Mouse (Mus musculus): ENCODE data around the gene Npm3.

The Npm3 gene

DNA sequence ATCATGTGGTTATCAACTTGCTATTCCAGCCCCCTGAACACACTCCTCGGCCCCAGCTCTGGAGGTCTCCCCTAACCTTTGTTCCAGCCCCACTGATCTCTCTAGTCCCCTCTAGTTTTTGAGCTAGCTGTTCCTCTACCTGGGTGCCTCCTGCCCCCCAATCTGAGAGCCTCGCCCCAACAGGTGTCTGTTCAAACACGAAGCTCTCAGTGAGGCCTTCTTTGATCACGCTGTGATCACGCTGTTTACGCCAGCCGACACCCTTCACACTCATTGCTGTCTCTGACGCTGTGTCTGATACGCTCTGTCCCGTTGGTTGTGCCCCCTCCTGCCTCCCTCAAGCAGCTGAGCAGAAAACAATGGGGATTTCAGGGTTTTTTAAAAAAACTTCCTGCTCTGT, 15.8 kb downstream of the Npm3 start:
- no peak for DNase-seq

DNA sequence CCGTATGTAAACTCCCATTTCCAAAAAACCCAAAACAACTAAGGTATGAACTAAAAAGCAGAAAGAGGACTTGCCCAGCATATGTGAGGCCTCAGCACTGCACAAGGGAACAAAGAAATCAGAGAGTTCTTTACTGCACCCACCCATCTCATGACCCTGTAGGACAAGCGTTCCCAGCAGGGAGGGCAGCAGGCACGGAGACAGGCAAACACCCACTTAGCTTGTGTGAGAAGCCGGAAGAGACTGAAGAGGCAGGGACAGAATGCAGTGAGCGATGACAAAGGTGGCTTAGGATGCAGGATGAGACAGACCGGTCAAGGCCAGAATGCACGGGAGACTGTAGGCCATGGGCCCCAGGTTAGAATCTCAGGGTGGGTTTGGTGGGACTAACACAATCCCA, 17.7 kb downstream of the Npm3 start:
- no peak for DNase-seq

DNA sequence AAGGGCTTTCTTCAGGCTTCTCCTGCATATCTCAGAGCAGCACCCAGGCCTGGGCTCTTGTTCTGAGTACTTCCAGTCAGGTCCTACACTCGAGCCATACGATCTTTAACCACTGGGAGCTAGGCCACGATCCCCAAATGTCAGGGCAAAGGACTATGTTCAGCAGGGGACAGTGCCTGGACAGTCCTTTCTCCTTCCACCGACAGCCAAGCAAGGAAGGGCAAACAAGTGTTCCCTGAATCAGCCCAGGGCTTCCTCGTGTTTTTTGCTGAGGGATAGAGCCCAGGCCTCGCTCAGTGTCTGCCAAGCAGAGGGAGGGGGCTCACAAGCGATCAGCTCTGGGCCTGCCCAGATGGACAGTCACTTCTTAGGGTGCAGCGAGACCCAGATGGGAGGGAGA, 19.3 kb downstream of the Npm3 start:
- no peak for DNase-seq

DNA sequence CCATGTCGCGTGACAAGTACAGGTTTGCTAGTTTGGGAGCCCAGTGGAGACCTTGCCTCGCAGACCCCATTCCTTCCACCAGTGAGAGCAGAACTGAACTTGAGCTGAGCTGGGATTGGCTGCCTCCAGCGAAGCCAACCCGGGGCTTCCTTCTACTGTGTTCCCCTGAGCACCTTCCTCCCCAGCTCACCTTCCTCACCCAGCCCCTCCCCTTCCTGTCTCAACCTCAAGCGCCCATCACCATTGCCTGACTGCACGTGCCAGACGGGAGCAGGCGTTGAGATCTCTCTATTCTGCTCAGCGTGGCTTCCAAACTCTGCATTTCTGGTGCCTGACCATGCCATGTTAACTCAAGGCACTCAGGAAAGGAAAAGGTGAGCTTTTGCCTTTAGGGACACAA, 22.2 kb downstream of the Npm3 start:
- DNase-seq, result no peak

DNA sequence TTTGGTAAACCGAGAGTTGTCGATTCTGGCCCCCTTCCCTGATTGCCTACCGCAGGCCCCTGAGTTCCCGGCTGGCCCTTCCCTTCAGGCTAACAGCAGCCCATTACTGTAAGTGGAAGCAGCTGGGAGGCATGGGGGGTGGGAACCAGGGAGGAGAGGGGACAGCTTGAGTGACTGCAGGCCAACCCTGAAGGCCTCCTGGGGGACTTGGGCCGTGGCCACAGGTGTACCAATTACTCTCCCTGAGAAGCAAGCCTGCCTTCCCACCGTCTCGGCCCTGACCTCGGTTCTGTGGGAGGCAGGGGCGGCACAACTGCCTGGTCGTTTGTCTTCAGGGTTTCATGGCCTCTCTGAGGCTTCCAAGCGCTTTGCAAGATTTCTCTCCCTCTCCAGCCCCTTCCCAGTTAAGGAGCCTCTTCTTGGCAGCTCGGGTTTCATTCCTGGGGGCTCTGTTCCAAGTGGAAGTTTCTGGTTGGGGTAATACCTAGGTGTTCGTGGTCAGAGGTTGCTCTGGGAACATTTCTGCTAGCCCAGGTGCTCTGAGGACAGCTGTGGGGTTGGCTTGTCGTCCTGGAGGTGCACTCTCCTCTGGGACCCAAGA, 23.6 kb downstream of the Npm3 start:
- DNase-seq, result no peak

DNA sequence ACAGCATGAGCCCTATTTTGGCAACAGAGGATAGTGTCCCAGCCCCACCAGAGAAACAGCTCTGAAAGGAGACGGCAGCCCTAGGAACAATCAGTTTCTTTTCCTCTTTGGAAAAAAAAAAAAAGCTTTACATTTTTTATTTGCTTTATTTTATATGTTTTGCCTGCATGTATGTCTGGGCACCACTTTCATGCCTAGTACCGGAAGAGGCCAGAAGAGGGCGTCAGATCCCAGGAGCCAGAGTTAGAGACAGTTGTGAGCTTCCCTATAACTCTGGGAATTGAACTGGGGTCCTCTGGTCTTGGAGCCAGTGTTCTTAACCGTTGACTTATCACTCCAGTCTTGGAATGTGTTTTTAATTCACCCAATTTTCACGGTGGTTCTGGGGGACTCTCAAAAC, 27.2 kb downstream of the Npm3 start:
- DNase-seq, result no peak

DNA sequence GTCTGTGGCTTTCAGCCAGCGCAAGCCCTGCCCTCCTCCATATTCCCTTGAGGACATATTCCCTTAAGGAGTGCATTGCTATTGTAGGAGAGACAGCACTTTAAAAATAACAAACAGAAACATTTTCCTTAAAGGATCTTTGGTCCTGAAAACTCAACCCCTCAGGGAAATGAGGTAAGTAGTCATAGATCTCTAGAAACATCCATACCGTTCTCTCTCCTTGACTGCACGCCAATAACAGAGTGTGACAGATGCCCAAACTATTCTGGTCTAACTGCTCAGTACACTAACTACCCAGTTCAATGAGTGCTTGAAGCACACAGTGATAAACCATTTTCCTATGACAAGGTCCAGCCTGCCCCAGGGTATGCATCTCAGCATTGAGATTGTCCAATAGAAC, 31.1 kb downstream of the Npm3 start:
- DNase-seq, result no peak

DNA sequence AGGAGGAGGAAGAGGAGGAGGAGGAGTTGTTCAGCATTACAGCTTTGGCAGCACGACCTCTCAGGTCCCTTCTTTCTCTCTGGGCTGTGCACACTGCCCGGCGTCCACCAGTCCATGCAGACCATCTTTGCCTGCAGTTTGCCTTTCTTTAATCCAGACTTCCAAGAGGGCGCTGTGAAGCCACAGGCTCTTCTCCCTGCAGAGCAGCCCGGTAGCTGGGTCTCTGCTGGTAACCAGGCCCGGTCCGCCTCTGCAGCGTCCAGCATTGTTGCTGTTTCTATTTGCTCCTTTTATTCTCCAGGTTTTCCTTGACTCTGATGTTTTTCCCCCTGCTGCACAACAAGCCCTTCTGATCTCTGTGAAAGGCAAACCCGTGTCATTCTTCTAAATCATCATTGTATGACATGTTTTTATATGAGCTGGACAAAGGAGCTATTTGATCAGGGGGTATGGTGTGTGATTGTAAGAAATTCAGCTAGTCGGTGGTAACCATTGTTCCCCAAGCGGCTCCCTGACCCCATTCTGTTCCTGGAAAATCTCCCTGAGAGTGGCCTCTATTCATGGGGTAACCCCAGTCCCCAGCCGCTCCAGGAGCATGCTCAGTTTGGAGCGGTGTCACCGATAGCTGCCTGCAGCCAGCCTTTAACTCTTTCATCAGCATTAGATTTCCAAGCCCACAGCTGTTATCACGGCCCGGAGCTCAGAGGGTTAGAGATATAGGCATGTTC, 31.7 kb downstream of the Npm3 start:
- DNase-seq, result no peak

DNA sequence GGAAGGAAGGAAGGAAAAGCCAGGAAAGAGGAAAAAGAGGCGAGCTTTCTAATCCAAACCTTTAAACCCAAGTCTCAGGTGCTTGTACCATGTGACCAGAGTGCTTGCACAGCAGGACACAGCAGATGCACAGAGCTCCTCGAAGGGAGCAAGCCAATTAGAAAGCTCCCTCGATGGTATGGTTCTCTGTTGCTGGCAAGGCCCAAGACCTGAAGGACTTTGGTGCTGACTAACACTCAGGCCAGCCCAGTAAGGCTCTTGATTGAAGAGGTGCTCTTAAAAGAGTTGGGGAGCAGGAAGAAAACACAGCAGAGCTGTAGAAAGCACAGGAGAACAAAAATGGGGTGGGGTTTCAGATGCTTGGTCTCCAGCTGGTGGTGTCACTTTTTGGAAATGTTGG, 40.7 kb downstream of the Npm3 start:
- DNase-seq, result no peak
